Mouse (Mus musculus) kidney, adult 2 months (tissue): ENCODE data around the gene Lad1. TPM values are rescaled to one million over a fixed set of nuclear protein-coding genes. Genes with fewer than 3 reads are reported as not detected.

ENCODE experiments used
- DNase-seq: peaks from one replicate; pipeline ENCODE4 v3.0.0; 2021
- H3K27ac ChIP-seq: fragments of 200-500 bp; 2 replicates; pipeline ENCODE4 v1.5.1; 2012; ENCODE audit warnings: low read depth, low read length, control low read depth, inconsistent platforms; ENCODE audit not compliant: insufficient read depth
- H3K27me3 ChIP-seq: fragments of 200-500 bp; replicated peaks from 2 replicates; pipeline ENCODE4 v1.6.1; 2012; ENCODE audit warnings: mild to moderate bottlenecking, moderate library complexity, low read length, inconsistent platforms; ENCODE audit not compliant: control insufficient read depth, insufficient read depth
- H3K36me3 ChIP-seq: fragments of 200-500 bp; 2 replicates; pipeline ENCODE4 v1.6.1; 2012; ENCODE audit warnings: mild to moderate bottlenecking, moderate library complexity, low read length, inconsistent platforms; ENCODE audit not compliant: control insufficient read depth, insufficient read depth
- H3K4me1 ChIP-seq: fragments of 200-500 bp; 2 replicates; pipeline ENCODE4 v1.6.1; 2011; ENCODE audit warnings: low read length; ENCODE audit not compliant: control insufficient read depth, insufficient read depth
- H3K4me3 ChIP-seq: fragments of 200-500 bp; 2 replicates; pipeline ENCODE4 v1.5.1; 2011; ENCODE audit warnings: mild to moderate bottlenecking, low read depth, low read length, control low read depth; ENCODE audit not compliant: insufficient read depth
- CTCF ChIP-seq: fragments of 200-500 bp; conservative IDR thresholded peaks from 2 replicates; pipeline ENCODE4 v1.5.1; 2011; ENCODE audit warnings: low read depth, mild to moderate bottlenecking, control low read depth, low read length, moderate library complexity, mixed read lengths; ENCODE audit not compliant: insufficient read depth, insufficient read length
- POLR2A ChIP-seq: fragments of 200-500 bp; IDR thresholded peaks from one replicate; pipeline ENCODE4 v1.6.1; 2011; ENCODE audit warnings: low read depth, low read length, control low read depth
- WGBS: fragments of 180-500 bp; shearing (Covaris S2); methylation state at CpG from one replicate; pipeline ENCODE4 v1.1.7; 2018; 5-methylcytosine and 5-hydroxymethylcytosine counted together
- polyA plus RNA-seq: library from polyadenylated mRNA; depleted of rRNA; stranded (reverse); fragments of >200 nt; gene quantifications from 2 replicates; pipeline ENCODE4 v1.2.3, GENCODE M21; 2012

Lad1 gene
- polyA plus RNA-seq, 1 experiment, result 114 TPM

DNA sequence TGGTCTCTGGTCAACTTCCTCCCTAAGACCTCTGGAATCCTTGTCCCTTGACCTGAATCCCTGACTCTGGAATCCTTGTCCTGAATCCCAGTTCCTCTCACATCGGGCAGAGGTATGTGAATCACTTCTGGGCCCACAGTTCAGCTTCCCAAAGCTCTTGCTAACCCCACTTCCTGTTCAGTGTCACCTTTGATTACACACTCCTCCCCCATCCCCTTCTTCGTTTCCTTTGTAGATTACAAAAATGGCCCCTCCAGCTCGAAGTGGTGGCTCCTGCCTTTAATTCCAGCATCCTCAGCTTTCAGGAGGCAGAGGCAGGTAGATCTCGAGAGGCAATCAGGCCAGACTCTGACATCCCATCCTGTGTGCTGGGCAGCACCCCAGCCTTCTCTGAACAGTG lies 803 bp upstream of the Lad1 start:
- H3K4me3 ChIP-seq, result no peak overlapping the region
- WGBS, result 56% methylated on average over 4 of the region's 4 CpGs

DNA sequence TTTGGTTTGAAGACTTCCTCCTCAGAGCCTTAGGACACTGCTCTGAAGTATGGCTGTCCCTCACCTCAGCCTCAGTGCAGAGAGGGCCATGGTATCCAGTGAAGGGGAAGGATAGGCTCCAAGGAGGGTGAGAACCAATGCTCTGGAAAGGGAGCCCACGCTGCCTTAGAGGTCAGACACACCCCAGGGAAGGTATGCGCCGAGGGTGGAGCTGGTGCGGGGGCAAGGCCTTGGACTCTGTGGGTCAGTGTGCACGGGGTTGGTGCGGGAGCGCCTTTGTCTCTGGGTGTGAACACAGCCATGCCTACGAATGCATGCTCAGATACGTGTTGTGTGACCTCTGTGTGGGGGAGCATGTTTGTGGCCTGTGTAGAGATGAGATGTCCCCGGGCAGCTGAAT lies 1.7 kb downstream of the Lad1 start:
- DNase-seq, result peak; percentile 52
- no peak for TF ChIP-seq POLR2A
- no peak for TF ChIP-seq CTCF
- Histone ChIP-seq H3K4me3 (peak overlapping the region; percentile 58), H3K27me3 (no peaks in the 10 kb centered on the region), H3K27ac (peak overlapping the region; percentile 61), H3K4me1 (peaks cover 20% of the 10 kb centered on the region; the same call in 1 of the 2 replicates), H3K36me3 (no peaks in the 10 kb centered on the region)
- WGBS, result 51% methylated on average over 10 of the region's 10 CpGs

More for the DNA sequence above, 803 bp upstream of the Lad1 start:
- Histone ChIP-seq H3K4me1 (peaks cover 36% of the 10 kb centered on the region), H3K27me3 (no peaks in the 10 kb centered on the region), H3K27ac (no peak overlapping the region), H3K36me3 (no peaks in the 10 kb centered on the region)
- TF ChIP-seq POLR2A, result no peak
- TF ChIP-seq CTCF, result no peak
- no peak for DNase-seq

DNA sequence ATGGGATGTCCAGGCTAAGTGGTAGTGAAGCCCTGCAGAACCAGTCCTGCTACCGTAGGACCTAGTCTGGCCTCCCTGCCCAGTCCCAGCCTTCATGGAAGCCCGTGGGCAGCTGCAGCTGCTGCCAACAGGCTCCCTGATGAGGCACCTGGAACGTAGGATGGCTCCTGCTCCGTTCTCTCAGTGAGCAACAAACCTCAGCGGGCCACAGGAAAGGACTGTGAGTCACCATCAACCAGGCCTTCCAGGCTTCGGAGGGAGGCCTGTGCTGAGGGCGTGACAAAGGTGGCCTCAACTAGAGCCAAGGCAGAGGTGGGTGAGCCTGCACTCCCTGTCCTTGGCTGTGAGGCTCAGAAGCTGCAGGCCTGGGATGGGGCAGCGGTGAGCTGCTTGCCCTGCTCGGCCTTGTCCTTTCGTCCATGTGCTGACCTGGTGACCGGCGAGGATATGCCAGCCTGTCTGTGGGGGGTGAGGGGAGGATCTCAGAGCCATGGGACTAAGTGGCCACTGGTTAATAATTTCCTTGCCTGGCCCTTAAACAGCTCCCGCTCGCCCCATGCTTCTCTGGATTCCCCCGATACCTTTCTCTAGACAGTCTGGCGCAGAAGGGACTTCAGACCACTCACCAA lies 2.5 kb downstream of the Lad1 start:
- peak; percentile 95 for DNase-seq
- 42% methylated on average over 16 of the region's 16 CpGs for WGBS
- H3K27ac ChIP-seq, result peak overlapping the region; percentile 61

DNA sequence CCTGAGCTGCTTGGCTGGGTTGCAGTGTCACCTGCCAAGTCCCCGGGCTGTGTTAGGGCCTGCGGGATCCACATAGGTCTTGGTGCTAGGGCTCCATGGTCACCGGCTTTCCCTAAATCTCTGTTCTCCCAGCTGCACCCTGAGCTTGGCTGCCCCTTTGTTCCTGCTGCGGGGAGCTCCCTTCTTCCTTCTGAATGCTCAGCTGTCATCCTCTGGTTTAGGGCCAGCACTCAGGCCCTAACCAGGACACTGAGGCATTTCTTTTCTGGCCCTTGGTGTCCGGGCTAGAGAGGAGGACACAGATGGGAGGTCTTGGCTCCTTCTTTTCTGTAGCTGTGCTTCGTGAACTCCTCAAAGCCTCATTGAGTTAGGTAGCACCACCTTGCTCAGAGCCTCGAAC lies 3.4 kb downstream of the Lad1 start:
- H3K4me1 ChIP-seq, result peaks cover 20% of the 10 kb centered on the region; the same call in 1 of the 2 replicates
- H3K36me3 ChIP-seq, result no peaks in the 10 kb centered on the region
- H3K27ac ChIP-seq, result no peak overlapping the region
- TF ChIP-seq CTCF, result no peak
- no peak for TF ChIP-seq POLR2A
- no peaks in the 10 kb centered on the region for H3K27me3 ChIP-seq
- H3K4me3 ChIP-seq, result no peak overlapping the region
- DNase-seq, result peak; percentile 15
- WGBS, result 60% methylated on average over 7 of the region's 7 CpGs

More for the DNA sequence above, 2.5 kb downstream of the Lad1 start:
- TF ChIP-seq CTCF, result no peak
- TF ChIP-seq POLR2A, result no peak
- Histone ChIP-seq H3K36me3 (no peaks in the 10 kb centered on the region), H3K27me3 (no peaks in the 10 kb centered on the region), H3K4me1 (peaks cover 20% of the 10 kb centered on the region; the same call in 1 of the 2 replicates), H3K4me3 (peak overlapping the region; percentile 5; the same call in 1 of the 2 replicates)

DNA sequence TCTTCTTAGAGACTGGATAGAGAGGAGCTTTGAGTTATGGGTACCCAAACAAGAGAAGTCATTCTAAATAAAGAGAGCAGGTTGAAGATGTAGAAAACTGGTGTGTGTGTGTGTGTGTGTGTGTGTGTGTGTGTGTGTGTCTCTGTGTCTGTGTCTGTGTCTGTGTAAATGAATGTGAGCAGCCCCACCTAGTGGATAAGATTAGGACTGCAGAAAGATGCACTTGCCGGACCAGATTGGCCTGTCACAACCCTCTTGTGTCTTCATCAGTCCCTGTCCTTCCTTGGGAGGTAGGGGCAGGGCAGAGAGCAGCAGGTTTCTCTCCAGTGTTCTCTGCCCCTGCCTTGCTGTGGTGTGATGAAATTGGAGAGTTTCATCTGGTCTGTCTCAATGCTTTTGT lies 10.5 kb downstream of the Lad1 start:
- 13% methylated on average over 1 of the region's 1 CpGs for WGBS
- no peak overlapping the region for H3K4me3 ChIP-seq
- H3K36me3 ChIP-seq, result no peaks in the 10 kb centered on the region
- H3K27me3 ChIP-seq, result no peaks in the 10 kb centered on the region
- peak; percentile 66 for TF ChIP-seq CTCF
- TF ChIP-seq POLR2A, result no peak
- no peaks in the 10 kb centered on the region for H3K4me1 ChIP-seq
- DNase-seq, result peak; percentile 57
- no peak overlapping the region for H3K27ac ChIP-seq

DNA sequence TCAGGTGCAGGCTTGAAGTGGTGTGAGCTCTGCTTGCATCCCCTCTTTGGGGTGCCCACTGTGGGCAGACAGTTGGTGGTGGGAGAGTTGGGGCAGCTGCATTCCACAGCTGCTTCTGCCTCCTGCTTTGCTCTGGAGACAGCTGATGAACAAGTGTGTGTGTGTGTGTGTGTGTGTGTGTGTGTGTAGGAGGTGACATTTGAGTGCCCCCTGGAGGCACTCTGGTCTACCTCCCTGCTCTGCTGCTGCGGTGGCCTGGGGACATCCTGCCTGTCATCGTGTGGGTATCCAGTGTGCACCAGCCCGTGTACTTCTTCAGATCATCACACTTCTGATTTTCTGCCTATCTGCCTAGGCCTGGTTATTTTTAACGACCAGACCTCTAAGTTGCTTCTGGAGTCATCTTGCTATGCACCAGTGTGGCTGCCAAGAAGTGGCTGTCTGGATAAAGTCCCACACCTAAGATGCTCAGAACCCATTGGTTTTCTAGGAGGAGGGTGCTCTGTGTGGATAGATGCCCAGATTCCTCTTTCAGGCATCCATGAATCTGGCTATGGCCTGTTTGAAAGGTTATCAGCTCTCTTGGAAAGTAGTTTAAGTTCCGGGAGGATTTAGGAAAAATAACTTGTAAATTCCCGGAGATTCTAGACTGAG lies 15.9 kb downstream of the Lad1 start:
- 45% methylated on average over 6 of the region's 6 CpGs for WGBS
- H3K4me1 ChIP-seq, result no peaks in the 10 kb centered on the region
- H3K36me3 ChIP-seq, result no peaks in the 10 kb centered on the region
- no peak for TF ChIP-seq POLR2A
- no peak for TF ChIP-seq CTCF
- DNase-seq, result no peak
- H3K27me3 ChIP-seq, result no peaks in the 10 kb centered on the region
- no peak overlapping the region for H3K27ac ChIP-seq
- no peak overlapping the region for H3K4me3 ChIP-seq

DNA sequence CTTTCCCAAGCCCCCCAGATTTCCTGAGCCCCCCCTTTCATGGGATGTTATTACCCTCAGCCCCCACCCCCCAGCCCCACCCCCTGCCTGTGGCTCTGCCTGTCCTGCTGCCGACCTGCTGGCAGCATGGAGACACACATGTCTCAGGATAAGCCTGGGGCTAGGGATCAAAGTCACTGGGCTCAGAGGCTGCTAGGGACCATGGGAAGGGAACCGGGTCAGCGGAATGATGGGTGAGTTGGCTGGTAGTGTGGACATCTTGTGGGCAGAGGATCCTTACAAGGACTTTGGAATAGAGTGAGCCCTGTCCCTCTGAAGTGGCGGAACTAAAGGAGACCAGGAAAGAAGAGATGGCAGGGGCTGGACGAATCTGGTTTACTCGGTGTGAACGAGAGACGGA lies 16.6 kb downstream of the Lad1 start:
- H3K36me3 ChIP-seq, result no peaks in the 10 kb centered on the region
- DNase-seq, result no peak
- TF ChIP-seq POLR2A, result no peak
- no peak for TF ChIP-seq CTCF
- H3K27ac ChIP-seq, result no peak overlapping the region
- H3K4me3 ChIP-seq, result no peak overlapping the region
- H3K4me1 ChIP-seq, result no peaks in the 10 kb centered on the region
- 73% methylated on average over 8 of the region's 8 CpGs for WGBS
- no peaks in the 10 kb centered on the region for H3K27me3 ChIP-seq
